Mouse (Mus musculus) forebrain, embryonic 14.5 days (tissue): Measurements from ENCODE around the gene Fto. TPM values are rescaled to one million over a fixed set of nuclear protein-coding genes. Genes with fewer than 3 reads are reported as not detected.

Experiments used
- ATAC-seq: fragments of 200-750 bp; cut with Nextera tagmentation; 2 replicates; pipeline ENCODE4 v1.8.0; 2017; ENCODE audit warnings: mild to moderate bottlenecking, moderate library complexity
- DNase-seq: peaks from one replicate; pipeline ENCODE4 v3.0.0-alpha.2; 2015; ENCODE audit warnings: low spot score
- H3K27ac ChIP-seq: fragments of 300-500 bp; sonication (generic); 2 replicates; pipeline ENCODE4 v1.5.1; 2014; ENCODE audit warnings: low read depth, mild to moderate bottlenecking, control low read depth, low read length, moderate library complexity
- H3K27me3 ChIP-seq: fragments of 300-500 bp; sonication (generic); replicated peaks from 2 replicates; pipeline ENCODE4 v1.6.1; 2014; ENCODE audit warnings: low read length, control low read depth, mixed read lengths; ENCODE audit not compliant: control insufficient read depth, insufficient read depth
- H3K36me3 ChIP-seq: fragments of 300-500 bp; sonication (generic); 2 replicates; pipeline ENCODE4 v1.6.1; 2014; ENCODE audit warnings: low read length, control low read depth; ENCODE audit not compliant: control insufficient read depth, insufficient read depth
- H3K4me1 ChIP-seq: fragments of 300-500 bp; sonication (generic); 2 replicates; pipeline ENCODE4 v1.6.1; 2014; ENCODE audit warnings: antibody characterized with exemption, low read length, control low read depth; ENCODE audit not compliant: control insufficient read depth, insufficient read depth
- H3K4me2 ChIP-seq: fragments of 300-500 bp; sonication (generic); 2 replicates; pipeline ENCODE4 v1.6.1; 2014; ENCODE audit warnings: mild to moderate bottlenecking, control low read depth, low read length
- H3K4me3 ChIP-seq: fragments of 300-500 bp; sonication (generic); 2 replicates; pipeline ENCODE4 v1.5.1; 2014; ENCODE audit warnings: low read depth, low read length, control low read depth
- H3K9ac ChIP-seq: fragments of 300-500 bp; sonication (generic); 2 replicates; pipeline ENCODE4 v1.6.1; 2014; ENCODE audit warnings: mild to moderate bottlenecking, low read length, control low read depth, moderate library complexity
- H3K9me3 ChIP-seq: fragments of 300-500 bp; sonication (generic); replicated peaks from 2 replicates; pipeline ENCODE4 v1.6.1; 2016; ENCODE audit warnings: low read length, control low read depth, mixed read lengths; ENCODE audit not compliant: control insufficient read depth
- WGBS: fragments of 180-500 bp; shearing (Covaris S2); extraction: QIAGEN DNeasy Blood & Tissue Kit; methylation state at CpG from one replicate; pipeline ENCODE4 v1.1.7; 2014; 5-methylcytosine and 5-hydroxymethylcytosine counted together
- polyA plus RNA-seq: library from polyadenylated mRNA; unstranded; fragments of >200 nt; fragmentation: Nextera tagmentation; extraction: Ambion mirVana; gene quantifications from 2 replicates; pipeline ENCODE4 v1.2.1, GENCODE M21; 2014

Fto gene
- polyA plus RNA-seq, 1 experiment from 2014 or later: 103 TPM

DNA sequence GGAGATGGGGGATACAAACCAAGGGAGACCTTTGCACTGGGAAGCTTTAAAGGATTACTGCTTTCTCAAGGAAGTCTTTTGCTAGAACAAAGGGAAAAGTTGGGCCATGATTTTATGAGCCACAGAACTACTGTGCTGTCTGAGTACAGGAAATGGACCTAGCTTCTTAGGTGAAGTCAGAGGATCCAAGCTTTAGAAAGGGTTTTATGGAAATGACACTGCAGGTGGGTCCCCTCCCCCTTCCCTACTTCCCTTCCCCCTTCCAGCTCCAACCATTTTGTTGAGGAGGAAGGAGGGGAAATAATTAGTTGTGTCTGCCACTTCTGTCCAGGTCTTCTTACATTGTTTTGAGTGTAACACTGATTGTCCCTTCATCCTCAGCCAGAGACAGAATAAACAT, 182.7 kb downstream of the Fto start:
- Histone ChIP-seq H3K4me3 (no peak overlapping the region), H3K36me3 (no peaks in the 10 kb centered on the region), H3K4me1 (peaks cover 3% of the 10 kb centered on the region; the same call in 1 of the 2 replicates), H3K4me2 (no peak overlapping the region), H3K27me3 (no peaks in the 10 kb centered on the region), H3K27ac (no peak overlapping the region), H3K9me3 (no peaks in the 10 kb centered on the region), H3K9ac (no peak overlapping the region)
- DNase-seq (no peak), ATAC-seq (no peak)

DNA sequence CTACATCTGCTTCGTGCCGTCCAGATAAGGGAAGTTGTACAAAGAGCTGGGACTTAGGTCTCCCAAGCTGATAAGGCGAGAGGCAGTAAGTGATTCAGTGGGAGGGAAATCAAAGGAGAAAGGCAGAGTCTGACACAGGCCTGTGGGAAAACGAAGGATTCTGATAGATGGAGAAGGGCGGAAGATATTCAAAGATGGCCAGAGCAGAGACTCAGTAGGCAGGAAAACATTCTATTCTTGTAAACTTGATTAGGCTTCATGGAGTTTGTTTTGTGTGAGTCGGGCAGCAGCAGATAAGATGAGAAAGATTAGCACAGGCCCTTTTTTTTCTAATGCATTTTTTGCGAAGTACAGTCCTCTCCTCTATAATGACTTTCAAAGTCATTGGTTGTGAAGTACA, 183.6 kb downstream of the Fto start:
- Histone ChIP-seq H3K4me1 (peaks cover 3% of the 10 kb centered on the region; the same call in 1 of the 2 replicates), H3K4me2 (no peak overlapping the region), H3K4me3 (no peak overlapping the region), H3K9me3 (no peaks in the 10 kb centered on the region), H3K36me3 (no peaks in the 10 kb centered on the region), H3K9ac (no peak overlapping the region), H3K27me3 (no peaks in the 10 kb centered on the region), H3K27ac (no peak overlapping the region)
- DNase-seq: no peak
- ATAC-seq: no peak
- WGBS: 58% methylated on average over 7 of the region's 7 CpGs

DNA sequence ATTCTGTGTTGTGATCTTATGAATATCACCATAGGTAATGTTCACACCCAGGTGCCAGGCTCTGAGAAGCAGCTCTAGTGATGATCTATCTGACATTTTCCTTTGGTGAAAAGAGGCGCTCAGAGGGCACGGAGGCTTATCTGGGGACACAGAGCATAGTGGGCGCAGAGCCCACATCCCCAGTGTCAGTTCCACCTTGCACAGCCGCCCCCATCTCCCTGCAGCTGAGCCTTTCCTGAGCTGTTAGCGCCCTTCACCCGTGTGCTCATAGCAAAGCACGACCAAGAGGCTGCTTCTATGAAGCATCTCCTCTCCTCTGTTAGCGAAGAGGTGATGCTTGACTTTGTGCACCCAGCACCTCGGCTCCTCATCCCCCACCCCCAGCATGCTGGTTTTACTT, 185.3 kb downstream of the Fto start:
- Histone ChIP-seq H3K4me1 (peaks cover 15% of the 10 kb centered on the region), H3K36me3 (no peaks in the 10 kb centered on the region), H3K9ac (no peak overlapping the region), H3K4me3 (no peak overlapping the region), H3K27me3 (no peaks in the 10 kb centered on the region), H3K4me2 (no peak overlapping the region), H3K27ac (no peak overlapping the region), H3K9me3 (no peaks in the 10 kb centered on the region)
- 86% methylated on average over 9 of the region's 9 CpGs for WGBS
- DNase-seq (no peak), ATAC-seq (no peak)

DNA sequence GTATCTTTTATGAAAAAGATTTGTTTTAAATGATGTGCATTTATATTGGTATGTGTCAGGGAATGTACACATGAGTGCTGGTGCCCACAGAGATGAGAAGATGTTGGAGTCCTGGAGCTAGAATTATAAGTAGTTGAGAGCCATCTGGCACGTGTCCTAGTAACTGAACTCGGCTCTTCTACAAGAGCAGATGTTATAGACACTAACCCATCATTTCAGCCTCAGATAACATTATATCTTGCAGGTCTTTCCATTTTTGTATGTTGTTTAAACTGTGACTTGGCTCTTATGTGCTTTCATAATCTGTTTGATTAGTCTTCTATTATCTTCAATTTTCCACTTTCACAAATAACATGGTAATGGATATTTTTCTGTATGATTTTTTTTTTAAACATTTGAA, 186.0 kb downstream of the Fto start:
- DNase-seq (no peak), ATAC-seq (no peak)
- no peak overlapping the region for H3K4me3 ChIP-seq
- no peak overlapping the region for H3K4me2 ChIP-seq
- H3K9ac ChIP-seq: no peak overlapping the region
- no peaks in the 10 kb centered on the region for H3K9me3 ChIP-seq
- no peaks in the 10 kb centered on the region for H3K27me3 ChIP-seq
- peaks cover 20% of the 10 kb centered on the region for H3K4me1 ChIP-seq
- no peak overlapping the region for H3K27ac ChIP-seq
- 88% methylated on average over 2 of the region's 2 CpGs for WGBS
- no peaks in the 10 kb centered on the region for H3K36me3 ChIP-seq

DNA sequence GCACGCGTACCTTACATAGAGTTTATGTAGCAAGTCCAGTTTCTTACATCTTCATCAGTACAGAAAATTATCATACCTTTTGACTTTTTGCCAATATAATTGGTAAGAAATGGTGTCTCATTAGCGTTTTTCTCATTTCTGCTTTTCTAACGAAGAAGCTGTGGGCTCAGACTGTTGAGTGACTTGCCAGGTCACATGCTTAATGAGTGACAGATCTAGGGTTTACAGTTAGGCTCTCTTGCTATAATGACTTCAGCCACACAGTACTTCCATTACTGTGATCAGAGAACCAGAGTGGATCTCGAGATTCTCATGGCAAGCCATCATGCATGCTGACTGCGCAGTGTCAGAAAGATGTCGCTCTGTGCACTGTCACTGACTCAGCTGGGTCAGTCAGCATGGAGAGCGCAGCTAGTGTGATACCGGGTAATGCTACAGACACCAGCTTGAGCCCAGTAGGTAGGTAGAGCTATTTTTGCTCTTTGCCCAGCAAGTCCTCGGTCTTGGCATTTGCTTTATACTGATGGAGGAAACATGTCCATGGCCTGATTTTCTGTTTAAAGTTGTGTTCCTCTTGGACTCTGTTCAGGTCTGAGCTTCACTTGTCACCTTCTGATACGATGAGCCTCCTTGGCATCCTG, 188.8 kb downstream of the Fto start:
- H3K4me2 ChIP-seq: no peak overlapping the region
- no peaks in the 10 kb centered on the region for H3K36me3 ChIP-seq
- no peak overlapping the region for H3K4me3 ChIP-seq
- H3K27me3 ChIP-seq: no peaks in the 10 kb centered on the region
- no peak overlapping the region for H3K27ac ChIP-seq
- 79% methylated on average over 11 of the region's 11 CpGs for WGBS
- no peak overlapping the region for H3K9ac ChIP-seq
- no peak for ATAC-seq
- H3K4me1 ChIP-seq: peaks cover 22% of the 10 kb centered on the region; the same call in 1 of the 2 replicates
- DNase-seq: no peak
- no peaks in the 10 kb centered on the region for H3K9me3 ChIP-seq

DNA sequence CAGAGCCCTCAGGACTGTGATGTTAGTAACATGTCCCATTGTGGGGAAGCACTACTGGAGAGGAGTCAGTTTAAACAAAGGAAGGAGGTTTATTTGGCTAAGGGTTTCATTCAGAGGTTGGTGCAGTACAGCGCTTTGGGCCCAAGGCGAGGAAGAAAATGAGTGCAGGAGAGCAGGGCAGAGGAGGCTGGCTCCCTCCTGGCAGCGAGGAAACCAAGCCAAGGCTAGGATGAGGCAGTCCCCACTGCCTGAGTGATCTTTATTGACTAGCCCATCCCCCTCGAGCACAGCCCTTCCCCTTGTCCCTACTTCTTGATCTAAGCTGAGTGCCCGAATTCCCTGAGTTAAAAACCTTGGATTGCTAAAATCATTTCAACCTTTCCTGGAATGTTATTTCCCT, 189.5 kb downstream of the Fto start:
- Histone ChIP-seq H3K36me3 (no peaks in the 10 kb centered on the region), H3K4me1 (peaks cover 22% of the 10 kb centered on the region; the same call in 1 of the 2 replicates), H3K9me3 (no peaks in the 10 kb centered on the region), H3K4me3 (no peak overlapping the region), H3K9ac (no peak overlapping the region), H3K27ac (no peak overlapping the region), H3K27me3 (no peaks in the 10 kb centered on the region; the same call in 1 of the 2 replicates), H3K4me2 (no peak overlapping the region)
- DNase-seq (no peak), ATAC-seq (no peak)
- 34% methylated on average over 5 of the region's 5 CpGs for WGBS

DNA sequence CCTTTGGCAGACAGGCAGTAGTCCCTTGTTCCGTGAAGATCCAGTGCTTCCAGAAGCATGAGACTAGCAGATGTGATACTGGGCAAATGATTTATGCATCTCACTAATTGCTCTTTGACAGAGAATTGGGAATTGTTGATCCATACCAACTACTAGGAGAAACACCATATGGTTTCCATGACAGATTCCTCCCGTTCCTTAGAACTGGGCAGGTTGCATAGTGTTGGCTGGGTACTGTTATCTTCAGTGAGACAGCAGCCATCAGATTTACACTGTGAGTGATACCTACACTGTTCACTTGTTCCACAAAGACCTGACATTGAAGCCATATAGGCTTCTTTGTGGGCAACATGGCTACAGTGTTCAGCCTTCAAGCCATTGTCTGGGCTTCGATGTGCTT, 191.0 kb downstream of the Fto start:
- 73% methylated on average over 3 of the region's 3 CpGs for whole genome bisulfite sequencing
- Histone ChIP-seq H3K4me2 (no peak overlapping the region), H3K9ac (no peak overlapping the region), H3K9me3 (no peaks in the 10 kb centered on the region), H3K4me1 (peaks cover 27% of the 10 kb centered on the region; the same call in 1 of the 2 replicates), H3K27ac (no peak overlapping the region), H3K27me3 (no peaks in the 10 kb centered on the region; the same call in 1 of the 2 replicates), H3K36me3 (no peaks in the 10 kb centered on the region), H3K4me3 (no peak overlapping the region)
- ATAC-seq: peak; percentile 63; the same call in 1 of the 2 replicates
- peak; percentile 47 for DNase-seq

DNA sequence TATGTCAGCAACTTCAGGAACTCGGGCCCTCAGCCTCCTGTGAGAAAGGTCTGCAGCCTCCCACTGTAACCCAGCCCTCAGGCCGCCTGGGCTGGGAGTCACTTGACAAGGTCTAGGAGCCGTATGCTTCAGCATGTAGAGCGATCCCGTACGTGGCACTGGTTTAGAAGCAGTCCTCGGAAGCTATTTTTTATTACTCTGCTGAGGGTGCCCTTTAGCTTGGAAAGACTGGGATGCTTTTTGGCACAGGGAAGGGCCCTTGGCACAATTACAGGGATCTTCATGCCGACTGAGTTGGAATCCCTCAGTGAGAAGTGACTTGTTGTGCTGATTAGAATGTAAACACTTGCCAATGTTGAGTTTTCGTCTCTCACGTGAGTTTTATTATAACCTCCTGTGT, 191.6 kb downstream of the Fto start:
- DNase-seq (peak; percentile 73), ATAC-seq (no peak; the same call in 1 of the 2 replicates)
- H3K9ac ChIP-seq: no peak overlapping the region
- H3K36me3 ChIP-seq: no peaks in the 10 kb centered on the region
- peaks cover 27% of the 10 kb centered on the region; the same call in 1 of the 2 replicates for H3K4me1 ChIP-seq
- 63% methylated on average over 10 of the region's 10 CpGs for WGBS
- H3K27me3 ChIP-seq: no peaks in the 10 kb centered on the region; the same call in 1 of the 2 replicates
- no peak overlapping the region for H3K4me3 ChIP-seq
- H3K27ac ChIP-seq: no peak overlapping the region
- H3K9me3 ChIP-seq: no peaks in the 10 kb centered on the region
- H3K4me2 ChIP-seq: no peak overlapping the region

DNA sequence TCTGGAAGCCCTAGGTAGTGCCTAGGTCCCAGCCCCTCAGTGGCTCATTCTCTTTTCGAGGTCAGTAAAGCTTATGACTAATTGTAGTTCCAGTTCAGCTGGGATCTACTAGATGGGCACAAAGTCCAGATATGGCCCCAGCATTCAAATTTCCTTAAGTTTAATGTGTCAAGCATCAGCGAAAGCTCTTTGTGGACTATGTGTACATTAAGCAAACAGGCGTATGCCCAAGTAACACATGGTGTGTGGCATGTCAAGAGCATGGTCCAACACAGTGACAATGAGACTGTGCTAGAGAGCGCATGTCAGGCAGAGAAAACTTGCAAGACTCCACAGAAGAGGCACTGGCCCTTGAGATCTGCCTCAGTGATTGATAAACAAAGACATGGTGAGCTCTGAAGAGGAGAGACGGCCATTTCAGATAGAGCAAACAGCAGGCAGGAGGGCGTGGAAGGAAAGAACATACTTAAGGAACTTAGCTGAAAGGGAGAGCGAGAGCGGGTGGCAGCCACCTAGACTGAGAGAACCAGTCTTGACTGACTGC, 192.2 kb downstream of the Fto start:
- H3K4me1 ChIP-seq: peaks cover 27% of the 10 kb centered on the region; the same call in 1 of the 2 replicates
- H3K4me2 ChIP-seq: no peak overlapping the region
- H3K4me3 ChIP-seq: no peak overlapping the region
- no peak for DNase-seq
- 87% methylated on average over 8 of the region's 8 CpGs for WGBS
- H3K27ac ChIP-seq: no peak overlapping the region
- no peak overlapping the region for H3K9ac ChIP-seq
- ATAC-seq: no peak
- H3K36me3 ChIP-seq: no peaks in the 10 kb centered on the region
- no peaks in the 10 kb centered on the region for H3K9me3 ChIP-seq
- no peaks in the 10 kb centered on the region; the same call in 1 of the 2 replicates for H3K27me3 ChIP-seq
